Mouse (Mus musculus) cerebellum, adult 2 months (tissue): ENCODE data around the gene Rbms3.

ENCODE experiments used
- CTCF ChIP-seq: fragments of 200-500 bp; IDR thresholded peaks from 2 replicates; pipeline ENCODE4 v1.5.1; 2011; ENCODE audit warnings: low read depth, mild to moderate bottlenecking, control low read depth, low read length, moderate library complexity, borderline replicate concordance; ENCODE audit not compliant: insufficient read depth
- POLR2A ChIP-seq: fragments of 200-500 bp; IDR thresholded peaks from 2 replicates; pipeline ENCODE4 v1.6.1; 2011; ENCODE audit warnings: low read length, control low read depth, borderline replicate concordance; ENCODE audit not compliant: insufficient read depth

DNA sequence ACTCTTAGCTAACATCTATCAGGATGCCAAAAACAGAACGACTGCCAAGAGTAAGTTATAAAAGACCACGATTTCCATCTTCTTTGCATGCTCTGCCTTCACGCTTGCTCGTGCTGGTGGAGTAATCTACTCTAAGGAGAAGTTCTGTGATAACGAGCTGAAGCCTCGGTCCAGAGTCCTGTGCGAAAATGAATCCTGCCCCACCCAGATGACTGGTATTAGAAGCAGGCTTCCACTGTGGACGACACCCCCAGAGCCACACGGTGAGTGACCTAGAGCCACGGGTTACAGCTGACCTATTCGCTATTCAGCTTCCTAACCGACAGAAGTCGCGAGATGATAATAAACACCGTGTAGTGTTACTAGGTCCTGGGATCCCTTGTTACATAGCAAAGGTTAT is 730.3 kb downstream of the Rbms3 start:
- no peak for TF ChIP-seq POLR2A
- TF ChIP-seq CTCF = no peak
